Mouse (Mus musculus) liver, adult (tissue): ENCODE data around the gene Zkscan17.
A peak's percentile ranks its signal among the peaks of the same experiment; 100 is the strongest.

Experiments
- GATA4 ChIP-seq: IDR thresholded peaks from 2 replicates; pipeline ENCODE4 v1.6.1; 2014; ENCODE audit warnings: mild to moderate bottlenecking, low read length; ENCODE audit not compliant: insufficient replicate concordance

The Zkscan17 gene

DNA sequence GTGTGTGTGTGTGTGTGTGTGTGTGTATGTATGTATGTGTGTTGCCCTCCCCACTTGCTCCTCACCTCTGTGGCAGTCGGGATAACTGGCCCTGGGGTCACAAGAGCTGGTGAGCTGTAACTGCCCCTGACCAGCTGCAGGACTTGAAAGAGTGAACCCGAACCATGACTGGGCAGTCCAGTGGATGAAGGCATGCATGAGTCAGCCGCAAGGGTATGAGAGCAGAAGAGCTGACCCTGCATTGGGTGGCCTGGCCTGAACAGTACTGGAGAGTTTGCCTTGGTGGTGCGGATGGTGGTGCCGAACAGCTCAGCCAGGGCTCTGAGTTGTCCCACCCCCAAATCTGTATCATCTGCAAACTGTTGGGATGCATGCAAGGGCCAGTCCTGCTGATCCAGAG, 5.0 kb upstream of the Zkscan17 start:
- TF ChIP-seq GATA4: no peak

DNA sequence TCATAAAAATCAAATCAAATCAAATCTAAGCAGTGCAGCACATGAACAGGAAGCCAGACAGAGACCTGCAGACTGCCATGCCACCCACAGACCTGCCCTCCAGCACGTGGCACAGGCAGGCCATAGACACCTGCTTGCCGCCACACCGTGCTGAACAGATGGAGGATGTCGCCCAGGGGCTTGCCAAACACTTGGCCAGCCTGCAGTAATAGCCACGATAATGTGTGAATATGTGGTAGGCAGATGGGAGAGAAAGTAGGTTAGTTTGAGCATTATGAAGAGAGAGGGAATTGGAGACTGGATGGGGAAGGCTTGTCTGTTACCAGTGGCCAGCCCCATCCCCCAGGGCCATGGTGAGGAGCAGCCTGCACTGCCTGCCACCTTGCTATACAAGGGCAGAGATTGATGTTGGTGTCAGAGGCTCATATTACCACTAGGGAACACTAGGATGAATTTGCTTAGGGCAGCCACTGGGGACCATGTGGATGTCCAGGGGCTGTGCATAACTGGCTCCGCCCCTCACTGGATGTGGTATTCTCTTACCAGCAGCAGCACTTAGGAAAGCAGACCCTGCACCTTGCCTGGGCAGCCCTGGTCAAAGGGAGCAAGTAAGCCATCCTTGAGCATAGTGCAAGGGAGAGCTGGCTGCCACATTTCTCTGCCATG, 4.5 kb upstream of the Zkscan17 start:
- no peak for TF ChIP-seq GATA4

DNA sequence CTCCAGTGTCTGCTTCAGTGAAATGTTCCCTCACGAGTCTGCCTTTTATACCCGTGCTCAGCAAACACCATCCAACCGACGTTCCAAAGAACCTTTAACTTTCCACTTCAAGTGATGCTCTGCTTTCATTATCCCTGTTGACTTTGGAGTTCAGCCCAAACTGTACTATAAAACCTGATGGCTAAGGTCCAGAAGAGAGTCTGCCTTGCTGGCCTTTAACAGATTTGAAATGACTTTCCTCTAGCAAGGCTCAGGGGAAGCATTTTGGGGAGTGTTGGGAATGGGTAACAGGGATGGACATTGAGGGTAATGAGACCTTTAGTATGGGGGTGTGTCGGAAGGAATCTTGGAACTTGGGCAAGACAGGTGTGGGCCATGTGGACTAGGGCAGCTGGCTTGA, 3.7 kb upstream of the Zkscan17 start:
- TF ChIP-seq GATA4: no peak

DNA sequence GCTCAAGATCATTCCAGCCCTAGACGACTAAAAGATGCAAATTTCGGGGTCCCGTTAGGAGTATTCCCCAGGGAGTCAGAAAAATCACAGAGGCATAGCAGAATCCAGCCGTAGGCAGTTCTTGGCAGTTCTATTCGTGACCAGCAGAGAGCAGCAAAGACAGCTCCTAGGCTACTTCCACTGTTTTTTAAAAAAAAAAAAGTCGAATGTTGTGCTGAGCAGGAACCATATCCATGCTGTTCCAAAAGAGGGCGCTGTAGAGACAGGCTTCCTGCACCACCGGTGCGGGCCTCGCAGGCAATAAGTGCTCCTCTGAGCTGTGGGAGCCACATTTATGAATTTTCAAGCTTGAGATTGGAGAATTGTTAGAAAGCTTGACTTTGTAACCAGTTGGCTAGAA, 1.3 kb downstream of the Zkscan17 start:
- no peak for TF ChIP-seq GATA4

DNA sequence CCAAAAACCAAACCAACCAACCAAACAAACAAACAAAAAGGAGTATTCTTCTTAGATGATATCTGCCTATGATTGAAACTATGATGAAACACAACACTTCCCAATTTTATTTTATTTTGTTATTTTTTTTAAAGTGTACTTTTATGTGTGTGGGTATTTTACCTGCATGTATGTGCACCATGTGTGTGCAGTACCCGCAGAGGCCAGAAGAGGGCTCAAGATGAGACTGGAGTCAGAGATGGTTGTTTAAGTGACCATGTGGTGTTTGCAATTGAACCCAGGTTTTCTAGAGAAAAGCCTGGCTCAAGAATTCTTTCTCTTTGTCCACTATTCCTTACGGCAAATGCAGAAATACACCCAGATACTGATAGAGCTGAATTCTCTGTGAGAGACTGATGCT, 2.4 kb downstream of the Zkscan17 start:
- no peak for TF ChIP-seq GATA4

DNA sequence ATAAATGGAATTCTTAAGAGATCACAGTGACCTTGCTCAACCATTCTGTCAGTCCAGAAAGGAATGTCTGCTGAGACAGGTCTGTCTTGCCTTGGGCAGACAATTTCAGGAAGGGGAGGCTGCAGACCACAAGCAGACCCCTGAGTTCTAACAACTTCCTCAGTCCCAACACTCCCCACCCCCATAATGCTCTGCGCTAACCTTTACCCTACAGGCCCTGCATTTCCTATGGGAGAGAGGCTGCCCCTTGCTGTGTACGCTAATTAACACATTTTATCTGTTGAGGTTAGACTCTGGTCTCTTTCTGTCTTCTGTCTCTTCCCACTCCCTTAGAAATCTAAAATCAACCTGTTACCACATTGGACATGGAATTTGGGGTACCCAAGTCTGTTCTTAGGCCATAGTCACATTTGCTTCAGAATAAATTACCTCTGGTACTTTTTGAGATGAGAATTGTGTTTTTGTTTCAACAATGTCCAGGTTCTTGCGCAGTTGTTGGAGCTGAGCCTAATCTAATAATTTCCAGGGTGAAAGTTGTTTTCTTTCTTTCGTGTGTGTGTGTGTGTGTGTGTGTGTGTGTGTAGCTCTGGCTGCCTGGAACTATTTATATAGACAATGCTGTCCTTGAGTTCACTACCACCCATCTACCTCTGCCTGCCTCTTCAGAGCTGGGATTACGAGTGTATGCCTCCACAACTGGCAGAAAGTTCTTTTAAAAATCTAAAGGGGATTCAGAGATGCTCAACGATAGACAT, 6.6 kb downstream of the Zkscan17 start:
- no peak for TF ChIP-seq GATA4

DNA sequence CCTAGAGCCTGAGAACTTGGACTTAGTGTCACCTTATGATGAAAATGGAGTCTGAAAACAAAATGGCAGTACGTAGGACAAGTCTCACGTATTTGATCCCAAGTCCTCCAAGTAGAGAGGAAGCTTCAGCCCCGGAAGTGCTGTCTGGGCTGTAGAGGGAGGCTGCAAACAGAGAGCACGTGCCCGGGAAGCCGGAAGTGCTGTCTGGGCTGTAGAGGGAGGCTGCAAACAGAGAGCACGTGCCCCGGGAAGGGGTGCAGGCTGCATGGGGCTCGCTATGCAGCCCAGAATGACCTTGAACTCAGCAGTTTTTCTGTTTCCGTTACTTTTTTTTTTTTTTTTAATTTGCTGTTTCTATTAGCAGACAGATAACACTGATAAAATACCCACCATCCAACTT, 8.3 kb downstream of the Zkscan17 start:
- TF ChIP-seq GATA4: no peak

DNA sequence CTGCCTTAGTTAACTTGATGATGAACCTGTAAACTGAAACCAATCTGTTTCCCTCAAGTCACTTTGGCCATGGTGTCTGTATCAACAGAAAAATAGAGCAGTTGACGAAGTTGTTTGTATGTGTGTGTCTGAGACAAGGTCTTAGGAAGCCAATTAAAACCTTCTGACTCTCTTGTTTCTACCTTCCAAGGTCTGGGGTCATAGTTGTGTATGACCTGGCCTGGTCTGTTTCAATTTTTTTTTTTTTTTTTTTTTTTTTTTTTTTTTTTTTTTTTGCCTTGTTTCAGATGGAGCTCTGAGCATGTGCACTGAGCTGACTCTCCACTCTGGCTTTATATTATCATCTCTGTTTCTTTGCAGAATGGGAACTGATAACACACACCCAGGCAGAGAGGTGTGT, 9.1 kb downstream of the Zkscan17 start:
- no peak for TF ChIP-seq GATA4

DNA sequence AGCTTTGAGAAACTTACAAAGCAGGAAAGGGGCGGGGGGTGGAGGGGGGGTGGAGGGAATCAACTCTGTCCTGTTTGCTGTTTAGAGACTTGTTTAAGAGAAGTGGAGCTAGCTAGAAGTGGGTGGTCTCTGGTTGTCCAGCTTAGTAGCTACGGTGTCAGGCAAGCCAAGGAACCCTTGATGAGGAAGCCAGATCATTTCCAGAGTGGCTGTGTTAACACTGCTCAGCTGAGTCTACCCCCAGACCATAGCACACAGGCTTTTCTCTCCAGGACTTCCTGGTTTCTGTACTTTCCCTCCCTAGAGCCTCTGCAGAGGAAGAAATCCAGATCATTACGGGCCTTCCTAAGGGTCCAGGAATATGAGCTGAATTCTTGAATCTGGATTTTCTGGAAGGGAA, 11.8 kb downstream of the Zkscan17 start:
- TF ChIP-seq GATA4: no peak

DNA sequence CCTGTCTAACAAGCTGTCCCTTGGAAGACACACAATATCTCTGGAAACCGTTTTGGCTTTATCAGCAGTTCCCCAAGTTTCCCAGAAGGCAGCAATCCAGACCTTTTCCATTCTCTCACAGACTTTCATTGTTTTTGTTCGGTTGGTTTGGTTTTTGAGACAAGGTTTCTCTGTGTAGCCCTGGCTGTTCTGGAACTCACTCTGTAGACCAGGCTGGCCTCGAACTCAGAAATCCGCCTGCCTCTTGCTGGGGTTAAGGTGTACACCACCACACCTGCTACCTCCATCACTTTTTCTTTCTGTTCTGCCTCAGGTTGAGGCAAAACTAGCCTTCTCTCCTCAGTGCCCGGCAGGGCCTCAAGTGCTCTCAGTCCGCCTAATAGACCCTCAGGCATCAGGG, 12.2 kb downstream of the Zkscan17 start:
- TF ChIP-seq GATA4: no peak

DNA sequence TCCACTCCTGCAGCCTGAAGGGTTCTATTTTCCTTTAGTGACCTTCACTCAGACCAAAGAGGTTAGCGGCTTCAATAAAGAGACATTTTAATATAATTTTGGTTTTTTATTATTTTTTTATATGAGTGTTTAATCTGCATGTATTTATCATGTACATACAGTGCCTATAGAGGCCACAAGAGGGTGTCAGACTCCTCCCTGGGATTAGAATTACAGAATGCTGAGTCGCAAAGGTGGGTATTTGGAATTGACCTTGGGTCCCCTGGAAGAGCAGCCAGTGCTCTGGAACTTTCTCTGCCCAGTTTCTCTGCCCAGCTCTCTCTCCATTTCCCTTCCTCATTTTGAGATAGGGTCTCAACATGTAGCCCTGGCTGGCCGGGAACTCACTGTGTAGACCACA, 13.0 kb downstream of the Zkscan17 start:
- no peak for TF ChIP-seq GATA4

DNA sequence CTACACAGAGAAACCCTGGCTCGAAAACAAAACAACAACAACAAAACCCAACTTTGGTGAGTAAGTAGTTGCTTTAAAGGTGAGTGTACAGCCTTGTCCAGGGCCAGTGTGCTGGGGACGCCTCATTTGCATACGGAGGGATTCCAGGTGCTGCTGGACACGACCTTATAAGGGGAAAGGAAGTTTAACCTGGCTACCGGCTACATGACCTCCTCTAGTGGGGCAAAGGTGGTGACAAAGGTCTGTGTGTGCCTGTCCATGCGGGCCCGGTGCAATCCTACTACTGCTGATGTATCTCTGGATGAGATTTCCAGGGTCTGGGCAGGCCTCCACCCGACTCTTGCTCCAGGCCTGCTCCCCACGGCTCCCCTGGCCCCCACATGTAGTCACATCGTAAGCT, 13.8 kb downstream of the Zkscan17 start:
- no peak for TF ChIP-seq GATA4

DNA sequence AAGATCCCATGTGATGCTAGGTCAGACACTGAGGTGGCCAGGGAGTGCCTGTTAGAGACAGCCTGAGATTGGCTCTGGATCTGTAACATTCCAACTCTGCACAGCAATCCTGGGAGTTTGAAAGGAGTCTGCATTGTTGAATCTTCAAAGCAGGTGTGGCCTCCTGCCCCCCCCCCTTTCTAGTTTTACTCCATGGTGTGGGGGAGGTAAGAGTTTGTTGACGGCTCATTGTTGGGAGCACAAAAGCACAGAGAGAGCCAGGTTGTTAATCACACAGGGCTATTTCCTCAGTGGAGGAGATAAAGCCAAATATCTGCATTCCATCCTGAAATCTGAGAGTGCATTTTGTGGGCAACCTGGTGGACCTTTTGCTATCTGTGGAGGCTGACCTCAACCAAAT, 15.0 kb downstream of the Zkscan17 start:
- peak; percentile 49; the same call in 1 of the 2 replicates for TF ChIP-seq GATA4

DNA sequence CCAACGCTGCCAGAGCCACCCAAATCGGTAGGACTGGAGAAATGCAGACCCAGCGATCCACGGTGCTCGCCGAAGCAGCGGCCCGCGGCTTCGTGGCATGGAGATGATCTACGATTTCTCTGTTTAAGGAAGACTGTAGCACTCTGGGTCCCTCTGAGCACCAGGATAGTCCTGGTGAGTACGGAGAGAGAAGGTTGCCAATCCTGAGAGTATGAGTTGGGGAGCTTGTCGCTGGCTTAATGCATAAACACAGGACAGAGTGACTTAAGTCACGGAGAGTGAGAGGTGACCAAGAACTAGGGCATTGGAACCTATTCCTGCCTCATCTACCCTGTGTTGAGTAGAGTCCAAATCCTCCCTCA, 19.9 kb downstream of the Zkscan17 start:
- no peak for TF ChIP-seq GATA4

DNA sequence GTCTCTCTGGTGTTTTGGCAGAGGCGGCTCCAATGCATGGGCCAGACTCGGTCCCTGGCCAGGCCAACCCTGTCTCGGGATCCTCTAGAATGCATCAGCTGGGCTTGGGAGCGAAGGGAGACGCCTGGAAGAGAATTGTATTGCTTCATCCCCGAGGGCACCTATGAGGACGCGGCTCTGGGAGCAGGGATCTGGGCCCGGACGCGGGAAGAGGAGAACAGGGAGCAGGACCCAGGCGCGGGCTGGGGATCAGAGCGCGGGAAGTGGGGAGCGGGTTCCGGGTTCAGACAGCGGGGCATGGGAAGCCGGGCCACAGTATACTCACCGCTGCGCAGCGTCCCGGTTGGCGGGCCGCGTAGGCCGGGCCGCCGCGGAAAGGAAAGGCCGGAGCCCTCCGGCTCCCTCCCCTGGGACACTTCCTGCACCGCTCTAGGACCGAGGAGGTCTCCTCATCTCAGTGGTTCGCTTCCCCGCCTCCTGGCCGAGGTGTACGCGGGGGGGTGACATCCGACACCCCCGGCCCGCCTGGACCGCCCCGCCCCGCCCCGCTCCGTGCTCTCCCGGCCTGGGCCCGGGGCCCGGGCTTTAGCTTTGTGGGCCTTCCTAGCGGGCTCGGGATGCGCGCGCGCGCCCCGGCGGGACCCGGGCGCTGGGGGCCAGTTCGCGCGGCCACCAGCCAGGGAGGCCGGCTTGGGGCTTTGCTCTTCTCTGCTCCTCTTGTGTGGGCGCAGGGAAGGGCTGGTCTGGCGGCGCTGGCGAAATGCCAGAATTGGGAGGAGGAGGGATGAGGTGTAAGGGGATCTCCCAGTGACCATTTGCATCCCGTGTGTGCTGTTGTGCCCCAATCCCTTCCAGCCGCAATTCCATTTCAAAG, 20.5 kb downstream of the Zkscan17 start:
- peak; percentile 45; the same call in 1 of the 2 replicates for TF ChIP-seq GATA4

DNA sequence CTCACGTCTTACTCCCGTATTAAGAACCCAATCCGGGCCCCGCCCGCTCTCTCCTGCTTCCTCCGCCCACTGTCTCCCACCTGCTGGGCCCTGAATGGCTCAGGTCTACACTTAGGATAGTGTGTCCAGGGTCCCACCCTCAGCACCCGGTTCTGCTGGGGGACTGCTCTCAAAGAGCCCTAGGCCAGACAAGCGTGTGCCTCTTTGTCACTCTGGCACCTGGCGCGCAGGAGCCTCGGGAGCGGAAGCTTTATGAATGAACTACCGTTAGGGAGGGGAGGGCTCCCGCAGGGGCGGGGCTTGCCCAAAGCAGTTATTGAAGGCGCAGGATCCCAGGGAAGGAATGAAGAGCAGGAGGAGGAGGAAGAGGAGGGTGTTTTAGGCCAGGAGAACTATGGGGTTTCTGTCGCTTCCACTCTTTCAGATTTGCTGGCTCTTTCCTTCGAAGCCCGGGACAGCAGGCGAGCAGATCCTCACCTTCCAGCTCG, 21.2 kb downstream of the Zkscan17 start:
- no peak for TF ChIP-seq GATA4
